Mouse (Mus musculus): ENCODE results near the gene Sec11a. TPM values are rescaled to one million over a fixed set of nuclear protein-coding genes. Genes with fewer than 3 reads are reported as not detected.

Gene Sec11a
- polyA plus RNA-seq, 1 experiment: 112 TPM

DNA sequence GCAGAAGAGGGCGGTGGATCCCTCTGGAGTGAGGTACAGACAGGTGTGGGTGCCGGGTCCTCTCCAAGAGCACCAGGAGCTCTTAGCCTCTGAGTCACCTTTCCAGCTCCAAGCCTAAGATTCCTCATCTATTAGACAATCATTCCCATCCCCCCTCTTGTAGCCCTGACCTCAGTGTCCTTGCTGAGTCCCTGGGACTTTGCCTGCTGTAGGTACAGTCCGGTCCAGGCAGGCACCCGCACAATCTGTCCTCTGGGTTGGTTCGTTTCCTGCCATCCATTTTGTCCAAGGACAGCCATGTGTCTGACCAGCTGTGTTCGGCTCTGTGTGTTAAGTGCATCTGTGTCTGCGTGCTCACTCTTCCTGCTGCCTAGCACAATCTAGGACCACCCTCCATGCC is 59.0 kb downstream of the Sec11a start:
- Histone ChIP-seq H3K4me3 (ENCODE audit: insufficient read depth, poor library complexity, severe bottlenecking) (no peak overlapping the region), H3ac (ENCODE audit: control insufficient read depth, insufficient read length, low read depth) (no peak overlapping the region)
- TF ChIP-seq CEBPB (IDR thresholded peaks at IDR 0.05; ENCODE audit: low read depth) (no peak), USF1 (IDR thresholded peaks at IDR 0.05; ENCODE audit: low read depth) (no peak), MAX (IDR thresholded peaks at IDR 0.05) (no peak), MYOG (IDR thresholded peaks at IDR 0.05; ENCODE audit: control insufficient read depth, extremely low read depth, insufficient read length) (no peak), CTCF (IDR thresholded peaks at IDR 0.05; ENCODE audit: control insufficient read depth, insufficient read depth, insufficient read length) (no peak), MYOD1 (IDR thresholded peaks at IDR 0.05; ENCODE audit: control insufficient read depth, insufficient read length, low read depth) (no peak), FOSL1 (IDR thresholded peaks at IDR 0.05; ENCODE audit: insufficient read depth, low read length, poor library complexity, severe bottlenecking) (no peak)

DNA sequence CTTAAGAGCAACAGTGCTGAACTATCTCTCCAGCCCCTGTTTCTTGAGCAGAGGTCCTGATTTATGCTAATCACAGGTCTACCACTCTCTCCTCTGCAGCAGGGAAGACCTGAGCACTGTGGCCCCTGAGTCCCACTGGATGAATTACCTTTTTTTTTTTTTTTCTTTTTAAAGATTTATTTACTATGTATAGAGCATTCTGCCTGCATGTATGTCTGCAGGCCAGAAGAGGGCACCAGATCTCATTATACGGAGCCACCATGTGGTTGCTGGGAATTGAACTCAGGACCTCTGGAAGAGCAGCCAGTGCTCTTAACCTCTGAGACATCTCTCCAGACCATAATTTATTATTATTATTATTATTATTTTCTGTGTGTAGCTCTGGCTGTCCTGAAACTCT is 61.9 kb downstream of the Sec11a start:
- TF ChIP-seq CEBPB (IDR thresholded peaks at IDR 0.05; ENCODE audit: low read depth): no peak
- no peak for TF ChIP-seq MYOG (IDR thresholded peaks at IDR 0.05; ENCODE audit: control insufficient read depth, extremely low read depth, insufficient read length)
- TF ChIP-seq MAX (IDR thresholded peaks at IDR 0.05): no peak
- no peak for TF ChIP-seq MYOD1 (IDR thresholded peaks at IDR 0.05; ENCODE audit: control insufficient read depth, insufficient read length, low read depth)
- no peak for TF ChIP-seq USF1 (IDR thresholded peaks at IDR 0.05; ENCODE audit: low read depth)
- TF ChIP-seq CTCF (IDR thresholded peaks at IDR 0.05; ENCODE audit: control insufficient read depth, insufficient read depth, insufficient read length): no peak
- Histone ChIP-seq H3K4me3 (ENCODE audit: insufficient read depth, poor library complexity, severe bottlenecking) (no peak overlapping the region), H3K27me3 (ENCODE audit: control insufficient read depth, insufficient read depth, insufficient read length) (no peaks in the 10 kb centered on the region), H3K36me3 (ENCODE audit: control insufficient read depth, insufficient read depth) (no peaks in the 10 kb centered on the region), H3ac (ENCODE audit: control insufficient read depth, insufficient read length, low read depth) (no peak overlapping the region), H3K79me3 (ENCODE audit: low read depth) (no peaks in the 10 kb centered on the region), H3K79me2 (ENCODE audit: control insufficient read depth, insufficient read depth) (no peaks in the 10 kb centered on the region)

More for the DNA sequence above, 59.0 kb downstream of the Sec11a start:
- Histone ChIP-seq H3K36me3 (ENCODE audit: control insufficient read depth, insufficient read depth) (peaks cover 12% of the 10 kb centered on the region), H3K79me2 (ENCODE audit: control insufficient read depth, insufficient read depth) (no peaks in the 10 kb centered on the region), H3K79me3 (ENCODE audit: low read depth) (no peaks in the 10 kb centered on the region), H3K27me3 (ENCODE audit: control insufficient read depth, insufficient read depth, insufficient read length) (no peaks in the 10 kb centered on the region)

DNA sequence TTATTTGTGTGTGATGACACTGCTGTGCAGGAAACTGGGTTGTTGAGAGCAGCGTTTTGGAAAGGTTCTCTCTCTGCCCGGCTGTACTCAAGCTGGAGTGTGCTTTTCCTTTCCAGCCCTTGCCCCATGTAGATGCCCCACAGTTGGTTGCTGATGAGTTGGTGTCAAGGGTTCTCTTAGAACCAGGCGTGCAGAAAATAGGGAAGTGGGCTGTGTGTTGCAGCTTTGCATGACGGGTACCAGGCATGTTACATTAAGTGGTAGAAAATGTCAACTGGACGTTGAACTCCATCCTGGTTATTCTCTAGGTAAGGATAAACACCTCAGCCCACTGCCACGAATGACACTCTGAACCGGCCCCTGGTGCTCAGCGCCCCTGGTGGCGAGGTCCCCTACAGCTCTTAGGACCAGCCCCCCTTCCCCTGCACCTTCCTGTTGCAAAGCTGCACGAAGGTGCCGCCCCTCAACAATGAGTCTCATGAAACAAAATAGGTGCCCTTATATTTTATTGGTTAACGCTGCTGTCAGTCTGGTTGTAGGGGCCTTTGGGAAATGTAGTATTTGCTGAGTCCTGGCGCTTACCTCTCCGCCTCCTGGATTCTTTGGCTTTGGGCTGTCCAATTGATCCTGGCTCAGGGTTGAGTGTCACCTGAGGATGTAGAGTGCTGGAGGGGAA is 64.6 kb downstream of the Sec11a start:
- H3K36me3 ChIP-seq (ENCODE audit: control insufficient read depth, insufficient read depth): no peaks in the 10 kb centered on the region
- no peaks in the 10 kb centered on the region for H3K79me2 ChIP-seq (ENCODE audit: control insufficient read depth, insufficient read depth)
- no peaks in the 10 kb centered on the region for H3K79me3 ChIP-seq (ENCODE audit: low read depth)
- no peaks in the 10 kb centered on the region for H3K27me3 ChIP-seq (ENCODE audit: control insufficient read depth, insufficient read depth, insufficient read length)
- H3K4me3 ChIP-seq (ENCODE audit: insufficient read depth, poor library complexity, severe bottlenecking): no peak overlapping the region
- TF ChIP-seq MAX (IDR thresholded peaks at IDR 0.05) (no peak), CTCF (IDR thresholded peaks at IDR 0.05; ENCODE audit: control insufficient read depth, insufficient read depth, insufficient read length) (no peak), MYOG (IDR thresholded peaks at IDR 0.05; ENCODE audit: control insufficient read depth, extremely low read depth, insufficient read length) (no peak), CEBPB (IDR thresholded peaks at IDR 0.05; ENCODE audit: low read depth) (no peak), FOSL1 (IDR thresholded peaks at IDR 0.05; ENCODE audit: insufficient read depth, low read length, poor library complexity, severe bottlenecking) (no peak), MYOD1 (IDR thresholded peaks at IDR 0.05; ENCODE audit: control insufficient read depth, insufficient read length, low read depth) (no peak), USF1 (IDR thresholded peaks at IDR 0.05; ENCODE audit: low read depth) (no peak)
- H3ac ChIP-seq (ENCODE audit: control insufficient read depth, insufficient read length, low read depth): no peak overlapping the region

DNA sequence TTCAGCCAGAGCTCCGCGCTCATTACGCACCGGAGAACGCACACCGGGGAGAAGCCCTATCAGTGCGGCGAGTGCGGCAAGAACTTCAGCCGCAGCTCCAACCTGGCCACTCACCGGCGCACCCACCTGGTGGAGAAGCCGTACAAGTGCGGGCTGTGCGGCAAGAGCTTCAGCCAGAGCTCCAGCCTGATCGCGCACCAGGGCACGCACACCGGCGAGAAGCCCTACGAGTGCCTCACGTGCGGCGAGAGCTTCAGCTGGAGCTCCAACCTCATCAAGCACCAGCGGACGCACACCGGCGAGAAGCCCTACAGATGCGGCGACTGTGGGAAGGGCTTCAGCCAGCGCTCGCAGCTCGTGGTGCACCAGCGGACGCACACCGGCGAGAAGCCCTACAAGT is 71.9 kb downstream of the Sec11a start:
- H3ac ChIP-seq (ENCODE audit: control insufficient read depth, insufficient read length, low read depth): no peak overlapping the region
- TF ChIP-seq USF1 (IDR thresholded peaks at IDR 0.05; ENCODE audit: low read depth) (no peak), CTCF (IDR thresholded peaks at IDR 0.05; ENCODE audit: control insufficient read depth, insufficient read depth, insufficient read length) (no peak), MAX (IDR thresholded peaks at IDR 0.05) (no peak), CEBPB (IDR thresholded peaks at IDR 0.05; ENCODE audit: low read depth) (no peak), FOSL1 (IDR thresholded peaks at IDR 0.05; ENCODE audit: insufficient read depth, low read length, poor library complexity, severe bottlenecking) (no peak), MYOD1 (IDR thresholded peaks at IDR 0.05; ENCODE audit: control insufficient read depth, insufficient read length, low read depth) (no peak), MYOG (IDR thresholded peaks at IDR 0.05; ENCODE audit: control insufficient read depth, extremely low read depth, insufficient read length) (no peak)
- no peaks in the 10 kb centered on the region for H3K79me2 ChIP-seq (ENCODE audit: control insufficient read depth, insufficient read depth)
- H3K4me3 ChIP-seq (ENCODE audit: insufficient read depth, poor library complexity, severe bottlenecking): no peak overlapping the region
- no peaks in the 10 kb centered on the region for H3K79me3 ChIP-seq (ENCODE audit: low read depth)
- no peaks in the 10 kb centered on the region for H3K27me3 ChIP-seq (ENCODE audit: control insufficient read depth, insufficient read depth, insufficient read length)
- H3K36me3 ChIP-seq (ENCODE audit: control insufficient read depth, insufficient read depth): no peaks in the 10 kb centered on the region

DNA sequence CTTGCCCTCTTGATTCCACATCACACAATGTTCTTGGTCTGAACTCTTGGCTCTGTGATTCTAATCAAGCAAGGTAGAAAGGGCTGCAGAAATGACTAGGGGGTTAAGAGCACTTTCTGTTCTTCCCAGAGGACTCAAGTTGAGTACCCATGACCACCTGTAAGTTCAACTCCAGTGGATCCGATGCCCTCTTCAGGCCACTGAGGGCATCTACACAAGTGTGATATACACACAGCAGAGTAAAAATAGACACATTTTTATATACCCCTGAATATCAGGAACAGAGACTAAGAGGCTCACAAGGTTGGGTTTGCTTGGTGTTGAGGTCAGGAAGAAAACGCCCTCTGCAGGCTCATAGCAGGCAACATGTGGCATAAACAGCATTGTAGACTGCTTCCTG is 73.9 kb downstream of the Sec11a start:
- Histone ChIP-seq H3ac (ENCODE audit: control insufficient read depth, insufficient read length, low read depth) (no peak overlapping the region), H3K79me3 (ENCODE audit: low read depth) (no peaks in the 10 kb centered on the region), H3K79me2 (ENCODE audit: control insufficient read depth, insufficient read depth) (no peaks in the 10 kb centered on the region), H3K36me3 (ENCODE audit: control insufficient read depth, insufficient read depth) (peaks cover under 1% of the 10 kb centered on the region), H3K4me3 (ENCODE audit: insufficient read depth, poor library complexity, severe bottlenecking) (no peak overlapping the region), H3K27me3 (ENCODE audit: control insufficient read depth, insufficient read depth, insufficient read length) (no peaks in the 10 kb centered on the region)
- TF ChIP-seq MYOD1 (IDR thresholded peaks at IDR 0.05; ENCODE audit: control insufficient read depth, insufficient read length, low read depth) (no peak), FOSL1 (IDR thresholded peaks at IDR 0.05; ENCODE audit: insufficient read depth, low read length, poor library complexity, severe bottlenecking) (no peak), USF1 (IDR thresholded peaks at IDR 0.05; ENCODE audit: low read depth) (no peak), MYOG (IDR thresholded peaks at IDR 0.05; ENCODE audit: control insufficient read depth, extremely low read depth, insufficient read length) (no peak), CTCF (IDR thresholded peaks at IDR 0.05; ENCODE audit: control insufficient read depth, insufficient read depth, insufficient read length) (no peak)

All from C2C12 (cell line).